Mouse (Mus musculus): Measurements from ENCODE around the gene Zpld1.

GRCm38 (mm10) chr16:55282696-55283095 lies 15.1 kb downstream of the Zpld1 start:
- TF ChIP-seq CTCF (IDR thresholded peaks at IDR 0.05; ENCODE audit: low read depth, low read length) (no peak), GATA1 (IDR thresholded peaks at IDR 0.05; ENCODE audit: borderline replicate concordance, low read length) (no peak)

All from G1E (cell line).